In the genomic region with DNA sequence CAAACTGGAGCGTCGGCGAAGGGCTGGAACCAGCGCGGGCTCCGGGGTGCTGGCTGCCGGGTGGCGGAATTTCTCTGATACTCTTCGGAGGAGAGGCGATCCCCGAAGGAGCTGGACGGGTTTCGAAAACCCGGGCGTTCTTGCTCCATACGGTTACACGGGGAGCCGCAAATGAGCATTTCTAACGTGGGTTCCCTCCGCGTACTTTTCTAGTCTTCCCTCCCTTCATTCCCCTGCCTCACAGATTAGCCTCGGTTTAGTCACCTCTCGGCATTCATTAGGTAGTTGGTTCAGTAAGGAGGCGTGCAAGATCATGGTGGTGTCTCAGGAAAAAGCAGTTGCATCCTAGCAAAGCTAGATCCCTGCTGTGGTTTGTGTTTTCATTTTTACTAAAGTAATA, we compare ENCODE assay signal across 8 mouse cellular contexts. TPM values are rescaled to one million over a fixed set of nuclear protein-coding genes. Genes with fewer than 3 reads are reported as not detected.
DNase-seq lines count a peak whose midpoint lies in the region; ATAC-seq and TF ChIP-seq lines count a peak whose summit lies in the region.

No protein-coding gene starts in this region.

- peak overlapping the region; percentile 79; the same call in 1 of the 2 replicates for H3K27ac ChIP-seq in cerebellum, adult 2 months (ENCODE audit: insufficient read depth, low read length)
- H3K27ac ChIP-seq in thymus, adult 2 months (ENCODE audit: control insufficient read depth, insufficient read depth, low read length): 0 out of 2 replicates have a peak overlapping the region, but pooled peaks have one; percentile 10
- H3K27ac ChIP-seq in liver, embryonic 14.5 days: peak overlapping the region; percentile 93

- no peak for TF ChIP-seq POLR2A in cerebellum, adult 2 months (IDR thresholded peaks at IDR 0.05; ENCODE audit: borderline replicate concordance, insufficient read depth, low read length)
- TF ChIP-seq POLR2A in thymus, adult 2 months (IDR thresholded peaks at IDR 0.05; ENCODE audit: control insufficient read depth, extremely low read depth, insufficient read depth, low read length, poor library complexity): no peak

- no peaks in the 10 kb centered on the region for H3K27me3 ChIP-seq in cerebellum, adult 2 months (ENCODE audit: control insufficient read depth, insufficient read depth, low read length)
- H3K27me3 ChIP-seq in thymus, adult 2 months (ENCODE audit: control insufficient read depth, insufficient read depth, low read length): no peaks in the 10 kb centered on the region
- no peaks in the 10 kb centered on the region for H3K27me3 ChIP-seq in liver, embryonic 14.5 days (ENCODE audit: control insufficient read depth, insufficient read depth, low read length)

- ATAC-seq in liver, embryonic 14.5 days (ENCODE audit: insufficient read depth): no peak; the same call in 1 of the 2 replicates

- H3K36me3 ChIP-seq in thymus, adult 2 months (ENCODE audit: control insufficient read depth, insufficient read depth, low read length): peaks cover 15% of the 10 kb centered on the region
- H3K36me3 ChIP-seq in liver, embryonic 14.5 days (replicated peaks; ENCODE audit: control insufficient read depth, insufficient read depth, low read depth): peaks cover 35% of the 10 kb centered on the region

- peak overlapping the region; percentile 92 for H3K4me2 ChIP-seq in liver, embryonic 14.5 days (ENCODE audit: low read depth)

- no peaks in the 10 kb centered on the region for H3K9me3 ChIP-seq in liver, embryonic 14.5 days (ENCODE audit: control insufficient read depth, low read length)

- no peak for DNase-seq in cerebellum, adult 2 months
- no peak for DNase-seq in cerebellum, postnatal 4 days (ENCODE audit: low spot score in 2 of 2)
- no peak for DNase-seq in thymus, adult 2 months
- DNase-seq in thymus, adult 18-20 months: no peak
- DNase-seq in liver, embryonic 14.5 days (ENCODE audit: low read depth in 3 of 3, low spot score in 3 of 3): no peak
- DNase-seq in urinary bladder, postnatal 4 days (ENCODE audit: low spot score in 2 of 2): no peak
- no peak for DNase-seq in urinary bladder, adult 2 months (ENCODE audit: low spot score)
- no peak for DNase-seq in left cerebral cortex, adult 11 months (ENCODE audit: low spot score)

- under 1% methylated on average over 24 of the region's 24 CpGs for WGBS in cerebellum, adult 2 months
- under 1% methylated on average over 24 of the region's 24 CpGs for WGBS in thymus, adult 2 months
- WGBS in liver, embryonic 14.5 days (ENCODE audit: insufficient replicate concordance): under 1% methylated on average over 24 of the region's 24 CpGs

- H3K9ac ChIP-seq in liver, embryonic 14.5 days (replicated peaks): peak overlapping the region; percentile 97

- no peak for TF ChIP-seq CTCF in cerebellum, adult 2 months (IDR thresholded peaks at IDR 0.05; ENCODE audit: borderline replicate concordance, insufficient read depth, low read depth, low read length)
- TF ChIP-seq CTCF in thymus, adult 2 months (IDR thresholded peaks at IDR 0.05; ENCODE audit: borderline replicate concordance, control insufficient read depth, extremely low read depth, insufficient read depth, low read length, poor library complexity): no peak
- no peak for TF ChIP-seq CTCF in liver, embryonic 14.5 days (IDR thresholded peaks at IDR 0.05; ENCODE audit: low read depth)

- no peaks in the 10 kb centered on the region; the same call in 1 of the 2 replicates for H3K4me1 ChIP-seq in cerebellum, adult 2 months (ENCODE audit: control insufficient read depth, insufficient read depth, low read length)
- H3K4me1 ChIP-seq in thymus, adult 2 months (replicated peaks; ENCODE audit: control insufficient read depth, insufficient read depth, low read length): no peaks in the 10 kb centered on the region
- H3K4me1 ChIP-seq in liver, embryonic 14.5 days (replicated peaks; ENCODE audit: control insufficient read depth in 2 of 2, insufficient read depth in 2 of 2, low read length in 1 of 2): peaks cover 12 to 13% of the 10 kb centered on the region in 2 experiments

- TF ChIP-seq EP300 in liver, embryonic 14.5 days (IDR thresholded peaks at IDR 0.05; ENCODE audit: low read depth): no peak

- H3K4me3 ChIP-seq in cerebellum, adult 2 months (replicated peaks; ENCODE audit: insufficient read depth, low read depth, low read length): peak overlapping the region; percentile 54
- H3K4me3 ChIP-seq in thymus, adult 2 months (ENCODE audit: control insufficient read depth, insufficient read depth, low read length): peak overlapping the region; percentile 84
- H3K4me3 ChIP-seq in liver, embryonic 14.5 days (ENCODE audit: insufficient read depth in 1 of 2, low read depth in 2 of 2, low read length in 2 of 2): peak overlapping the region; percentile 80 to 98

RNA-seq across cellular contexts. Expression of a gene that starts 0.7 kb away (rescaled TPM):
- 52.5 and 54.9 TPM in 2 replicates for polyA plus RNA-seq in cerebellum, adult 2 months (2012; rRNA removed)
- 36.7 and 38.8 TPM in 2 replicates for polyA plus RNA-seq in thymus, adult 2 months (2012; rRNA removed)
- 15.6 and 21.4 TPM in 2 replicates for polyA plus RNA-seq in liver, embryonic 14.5 days (2012; rRNA removed)
- polyA plus RNA-seq in liver, embryonic 14.5 days (2014; fragmentation: Nextera tagmentation; extraction: Ambion mirVana): 26.5 and 27.9 TPM in 2 replicates
- 51.1 and 65.5 TPM in 2 replicates for polyA plus RNA-seq in urinary bladder, adult 2 months (2012; rRNA removed)

RNA-seq across cellular contexts. Expression of a gene that starts 9.4 kb away (rescaled TPM):
- polyA plus RNA-seq in cerebellum, adult 2 months (2012; rRNA removed): 30.3 and 34.3 TPM in 2 replicates
- polyA plus RNA-seq in thymus, adult 2 months (2012; rRNA removed): 18.9 and 24.3 TPM in 2 replicates
- 5.9 and 6.6 TPM in 2 replicates for polyA plus RNA-seq in liver, embryonic 14.5 days (2012; rRNA removed)
- 8.3 and 10.1 TPM in 2 replicates for polyA plus RNA-seq in liver, embryonic 14.5 days (2014; fragmentation: Nextera tagmentation; extraction: Ambion mirVana)
- 89.4 and 106 TPM in 2 replicates for polyA plus RNA-seq in urinary bladder, adult 2 months (2012; rRNA removed)

RNA-seq across cellular contexts. Expression of a gene that starts 45.8 kb away (rescaled TPM):
- 59.9 and 80.0 TPM in 2 replicates for polyA plus RNA-seq in cerebellum, adult 2 months (2012; rRNA removed)
- polyA plus RNA-seq in thymus, adult 2 months (2012; rRNA removed): 0.77 and 1.0 TPM in 2 replicates
- 10.6 and 11.6 TPM in 2 replicates for polyA plus RNA-seq in liver, embryonic 14.5 days (2012; rRNA removed)
- polyA plus RNA-seq in liver, embryonic 14.5 days (2014; fragmentation: Nextera tagmentation; extraction: Ambion mirVana): 15.9 and 22.8 TPM in 2 replicates
- 7.2 and 12.5 TPM in 2 replicates for polyA plus RNA-seq in urinary bladder, adult 2 months (2012; rRNA removed)

RNA-seq across cellular contexts. Expression of a gene that starts 50.6 kb away (rescaled TPM):
- 21.1 and 23.0 TPM in 2 replicates for polyA plus RNA-seq in cerebellum, adult 2 months (2012; rRNA removed)
- polyA plus RNA-seq in thymus, adult 2 months (2012; rRNA removed): 9.2 and 10.6 TPM in 2 replicates
- 0.35 and 0.48 TPM in 2 replicates for polyA plus RNA-seq in liver, embryonic 14.5 days (2012; rRNA removed)
- 0.10 and 0.28 TPM in 2 replicates for polyA plus RNA-seq in liver, embryonic 14.5 days (2014; fragmentation: Nextera tagmentation; extraction: Ambion mirVana)
- 46.4 and 47.9 TPM in 2 replicates for polyA plus RNA-seq in urinary bladder, adult 2 months (2012; rRNA removed)

RNA-seq across cellular contexts. Expression of a gene that starts 54.5 kb away (rescaled TPM):
- 0.07 and 0.10 TPM in 2 replicates for polyA plus RNA-seq in cerebellum, adult 2 months (2012; rRNA removed)
- polyA plus RNA-seq in thymus, adult 2 months (2012; rRNA removed): not detected in 2 replicates
- 22.0 and 25.9 TPM in 2 replicates for polyA plus RNA-seq in liver, embryonic 14.5 days (2012; rRNA removed)
- polyA plus RNA-seq in liver, embryonic 14.5 days (2014; fragmentation: Nextera tagmentation; extraction: Ambion mirVana): 86.6 and 89.7 TPM in 2 replicates
- polyA plus RNA-seq in urinary bladder, adult 2 months (2012; rRNA removed): 0.41 and 0.72 TPM in 2 replicates

Comparison
In these comparisons a context has a peak if more than half of its experiments do, and no peak if none do; other contexts are left out.
1. H3K27ac ChIP-seq: peak in every context shown above with its lines; median percentile 93 in liver, embryonic 14.5 days; 79 in cerebellum, adult 2 months; 10 in thymus, adult 2 months.